Mouse (Mus musculus) kidney, postnatal 14 days (tissue): ENCODE results near the gene Tmem135.
A peak's percentile ranks its signal among the peaks of the same experiment; 100 is the strongest.

ENCODE experiments used
- DNase-seq: peaks from one replicate; pipeline ENCODE4 v3.0.0; 2022; ENCODE audit warnings: mixed read lengths

Tmem135 gene

DNA sequence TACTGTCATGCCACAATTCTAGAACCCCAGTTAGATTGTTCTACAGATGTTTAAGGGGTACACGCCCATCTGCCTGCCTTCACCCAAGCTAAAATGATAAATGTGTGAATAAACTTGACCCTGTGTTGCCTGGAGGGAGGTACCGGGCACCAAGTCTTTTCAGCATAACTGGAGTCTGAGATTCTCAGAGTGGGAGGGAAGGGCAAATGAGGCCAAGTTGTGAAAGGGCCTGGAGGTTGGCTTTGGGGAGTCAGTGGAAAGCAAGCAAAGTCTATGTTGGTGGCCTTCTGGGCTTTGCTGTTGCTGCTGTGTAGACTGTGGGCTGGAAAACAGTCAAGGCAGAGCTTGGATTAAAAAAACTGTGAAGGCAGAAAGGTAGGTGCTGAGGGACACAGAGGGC is 13.7 kb upstream of the Tmem135 start:
- no peak for DNase-seq

- DNase-seq, result no peak
Measured at GRCm38 (mm10) chr7:89416027-89416426, 12.0 kb upstream of the Tmem135 start.

DNA sequence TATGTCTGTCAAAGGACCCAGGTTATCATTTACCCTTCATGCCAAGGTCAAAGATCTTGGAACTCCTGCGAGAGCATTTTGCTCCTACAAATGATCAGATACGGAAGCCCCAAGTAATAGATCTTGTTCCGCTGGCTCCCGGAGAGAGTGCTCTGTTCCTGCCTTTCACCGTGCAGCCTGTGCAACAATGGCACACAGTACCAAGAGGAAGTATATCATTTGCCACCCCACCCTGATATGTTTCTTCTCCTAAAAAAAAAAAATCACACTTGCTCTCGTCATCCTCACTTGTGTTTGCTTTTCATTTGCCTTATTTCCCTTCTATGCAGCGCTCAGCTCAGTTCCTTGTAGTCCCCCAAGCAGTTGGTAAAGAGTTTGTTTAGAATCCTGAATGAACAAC is 8.1 kb upstream of the Tmem135 start:
- DNase-seq, result no peak

DNA sequence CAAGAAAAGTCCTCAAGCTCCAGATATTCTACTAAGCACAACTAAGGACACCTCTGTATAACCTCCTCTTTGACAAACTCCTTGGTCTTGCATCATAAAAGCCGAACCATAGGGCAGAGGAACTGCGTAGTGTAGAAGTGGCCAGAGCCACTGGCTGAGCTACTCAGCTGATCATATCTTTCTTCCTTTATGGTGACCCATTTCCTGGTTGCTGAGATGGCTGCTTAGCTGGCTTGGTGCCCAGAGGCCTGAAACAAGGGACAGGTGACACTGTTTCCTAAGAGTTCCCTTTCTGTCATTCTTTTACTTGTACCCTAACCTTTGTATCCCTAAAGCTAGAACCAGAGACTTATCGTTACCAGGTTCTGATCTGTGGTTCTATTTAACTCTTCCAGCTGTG is 7.3 kb upstream of the Tmem135 start:
- DNase-seq, result peak; percentile 70

- peak; percentile 50 for DNase-seq
Measured at GRCm38 (mm10) chr7:89410294-89410693, 6.3 kb upstream of the Tmem135 start.

DNA sequence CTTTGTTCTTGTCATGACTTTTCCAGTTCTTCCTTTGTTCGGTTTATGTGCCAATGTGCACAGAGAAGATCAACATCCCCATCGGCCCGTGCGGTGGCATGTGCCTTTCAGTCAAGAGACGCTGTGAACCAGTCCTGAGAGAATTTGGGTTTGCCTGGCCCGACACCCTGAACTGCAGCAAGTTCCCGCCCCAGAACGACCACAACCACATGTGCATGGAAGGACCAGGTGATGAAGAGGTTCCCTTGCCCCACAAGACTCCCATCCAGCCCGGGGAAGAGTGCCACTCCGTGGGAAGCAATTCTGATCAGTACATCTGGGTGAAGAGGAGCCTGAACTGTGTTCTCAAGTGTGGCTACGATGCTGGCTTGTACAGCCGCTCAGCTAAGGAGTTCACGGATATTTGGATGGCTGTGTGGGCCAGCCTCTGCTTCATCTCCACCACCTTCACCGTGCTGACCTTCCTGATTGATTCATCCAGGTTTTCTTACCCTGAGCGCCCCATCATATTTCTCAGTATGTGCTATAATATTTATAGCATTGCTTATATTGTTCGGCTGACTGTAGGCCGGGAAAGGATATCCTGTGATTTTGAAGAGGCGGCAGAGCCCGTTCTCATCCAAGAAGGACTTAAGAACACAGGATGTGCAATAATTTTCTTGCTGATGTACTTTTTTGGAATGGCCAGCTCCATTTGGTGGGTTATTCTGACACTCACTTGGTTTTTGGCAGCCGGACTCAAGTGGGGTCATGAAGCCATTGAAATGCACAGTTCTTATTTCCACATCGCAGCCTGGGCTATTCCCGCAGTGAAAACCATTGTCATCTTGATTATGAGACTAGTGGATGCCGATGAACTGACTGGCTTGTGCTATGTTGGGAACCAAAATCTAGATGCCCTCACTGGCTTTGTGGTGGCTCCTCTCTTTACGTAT is 3.3 kb upstream of the Tmem135 start:
- DNase-seq, result peak; percentile 49

DNA sequence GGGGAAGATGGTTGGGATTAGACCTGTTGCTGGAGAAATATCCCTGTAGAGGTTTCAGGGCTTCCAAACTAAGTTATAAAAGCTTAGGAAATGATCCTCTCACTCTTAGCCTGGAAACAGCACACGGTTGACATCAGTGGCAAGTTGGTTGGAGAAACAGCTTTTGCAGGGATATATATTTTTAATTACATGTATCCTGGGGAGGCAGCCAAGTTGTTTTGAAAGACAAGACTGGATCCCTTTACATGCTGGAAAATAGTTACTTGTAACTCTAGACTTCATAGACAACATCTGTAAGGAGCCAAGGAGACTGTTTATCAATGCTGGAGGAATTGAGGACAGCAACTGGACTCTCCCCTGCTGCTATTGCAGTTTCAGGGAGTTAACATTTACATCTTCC is 2.0 kb upstream of the Tmem135 start:
- no peak for DNase-seq

DNA sequence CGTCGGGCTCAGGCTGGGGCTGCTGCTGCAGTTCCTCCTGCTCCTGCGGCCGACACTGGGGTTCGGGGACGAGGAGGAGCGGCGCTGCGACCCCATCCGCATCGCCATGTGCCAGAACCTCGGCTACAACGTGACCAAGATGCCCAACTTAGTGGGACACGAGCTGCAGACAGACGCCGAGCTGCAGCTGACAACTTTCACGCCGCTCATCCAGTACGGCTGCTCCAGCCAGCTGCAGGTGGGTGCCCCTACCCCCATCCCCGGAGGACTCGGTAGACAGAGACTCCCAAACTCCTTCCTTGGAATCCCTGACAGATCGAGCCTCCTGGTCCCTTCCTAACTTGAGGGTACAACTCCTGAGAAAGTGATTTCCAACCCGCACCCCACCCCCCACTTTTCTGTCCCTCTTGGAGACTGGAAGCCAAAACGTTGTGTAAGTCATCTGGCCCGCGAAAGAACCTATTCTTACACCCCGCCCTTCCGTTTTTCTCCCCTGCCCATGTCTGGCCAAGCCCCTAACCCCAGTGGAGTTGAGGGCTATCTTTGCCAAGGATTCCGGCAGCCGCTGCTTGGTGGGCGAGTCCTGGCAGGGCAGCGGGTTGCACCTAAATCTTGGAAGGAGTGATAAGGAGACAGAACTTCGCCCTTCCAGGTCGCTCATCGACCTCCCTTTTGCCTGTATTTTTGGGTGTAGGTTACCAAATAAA is 865 bp upstream of the Tmem135 start:
- peak; percentile 61 for DNase-seq

GRCm38 (mm10) chr7:89403053-89403972 is 709 bp downstream of the Tmem135 start:
- peak; percentile 93 for DNase-seq

GRCm38 (mm10) chr7:89401936-89402335 is 2.1 kb downstream of the Tmem135 start:
- DNase-seq, result peak; percentile 60

DNA sequence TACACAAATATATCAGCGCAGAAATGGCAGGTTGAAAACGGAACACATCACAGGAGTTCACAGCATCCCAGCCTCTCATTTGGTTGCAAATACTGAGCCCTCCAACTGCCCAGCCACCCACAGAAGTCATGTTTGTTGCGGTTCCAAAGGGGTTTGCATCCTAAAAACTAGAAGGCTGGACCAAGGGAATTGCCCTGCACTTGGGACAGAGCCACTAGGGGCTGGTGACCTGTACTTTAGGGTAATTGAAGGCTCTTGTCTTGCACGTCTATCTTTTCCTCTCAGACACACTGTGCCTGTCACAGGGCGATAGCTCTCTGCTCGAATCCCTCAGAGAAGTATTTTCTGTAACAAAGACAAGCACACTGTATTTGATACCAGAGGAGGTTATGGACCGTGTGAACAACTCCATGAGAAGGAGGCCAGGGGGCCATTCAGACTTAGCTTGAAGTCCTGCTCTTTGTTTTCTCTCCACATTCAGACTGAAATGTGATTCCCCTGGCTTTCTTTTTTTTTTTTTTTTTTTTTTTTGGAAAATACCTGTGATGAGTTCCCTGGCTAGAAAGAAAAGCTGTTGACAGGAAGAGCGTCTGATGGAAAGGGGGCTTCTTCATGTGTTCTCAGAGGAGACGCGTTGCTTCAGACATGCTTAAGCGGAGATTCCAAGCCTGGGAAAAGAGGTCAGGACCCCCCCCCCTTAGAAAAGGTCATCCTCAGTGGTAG is 2.7 kb downstream of the Tmem135 start:
- no peak for DNase-seq

- DNase-seq, result no peak
Measured at GRCm38 (mm10) chr7:89400721-89401120, 3.3 kb downstream of the Tmem135 start.

DNA sequence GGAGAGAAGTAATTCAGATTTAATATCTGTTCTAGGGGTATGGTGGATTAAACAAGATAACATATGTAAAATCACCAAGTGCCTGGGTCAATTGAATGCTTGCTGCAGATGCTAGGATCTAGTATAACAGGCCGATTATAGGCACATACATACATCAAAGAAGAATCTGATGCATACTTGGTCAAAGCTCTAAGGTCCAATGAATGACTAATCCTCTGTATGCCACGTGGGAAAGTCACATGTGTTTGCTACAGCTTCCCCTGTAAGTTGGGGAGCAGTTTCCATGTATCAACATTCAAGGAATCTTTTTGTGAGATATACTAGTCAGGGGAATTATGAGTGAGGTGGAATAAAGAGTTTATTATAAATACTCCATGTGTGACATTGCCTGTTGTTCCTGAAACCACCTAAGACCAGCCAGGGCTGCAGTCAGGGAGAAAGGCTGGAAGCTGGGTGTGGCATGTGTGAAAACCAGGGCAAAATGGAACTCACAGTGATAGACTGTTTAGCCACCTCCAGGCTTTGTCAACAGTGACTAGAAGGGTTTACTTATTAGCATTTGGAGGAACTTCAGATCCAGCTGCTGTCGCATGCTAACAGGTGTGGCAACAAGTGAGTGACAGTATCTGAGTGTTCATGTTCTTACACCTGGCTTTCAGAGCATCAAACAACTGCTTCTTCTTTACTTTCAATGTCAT is 6.0 kb downstream of the Tmem135 start:
- no peak for DNase-seq

- DNase-seq, result no peak
Measured at GRCm38 (mm10) chr7:89396386-89396785, 7.6 kb downstream of the Tmem135 start.

DNA sequence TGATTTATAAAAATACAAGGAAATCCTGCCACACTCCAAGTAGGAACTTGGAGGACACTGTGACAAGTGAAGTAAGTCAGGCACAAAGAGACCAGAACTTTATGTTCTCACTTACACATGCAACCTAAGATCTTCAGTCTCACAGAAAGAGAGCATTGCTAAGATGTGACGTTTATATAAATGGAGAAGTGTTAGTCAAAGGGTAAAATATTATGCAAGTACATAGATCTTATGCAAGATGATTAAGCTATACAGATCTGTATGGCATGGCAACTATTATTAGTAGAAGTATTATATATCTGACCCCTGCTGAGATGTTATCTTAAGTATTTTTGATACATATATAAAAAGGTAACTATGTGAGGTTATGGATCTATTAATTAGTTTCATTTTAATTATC is 8.6 kb downstream of the Tmem135 start:
- no peak for DNase-seq

DNA sequence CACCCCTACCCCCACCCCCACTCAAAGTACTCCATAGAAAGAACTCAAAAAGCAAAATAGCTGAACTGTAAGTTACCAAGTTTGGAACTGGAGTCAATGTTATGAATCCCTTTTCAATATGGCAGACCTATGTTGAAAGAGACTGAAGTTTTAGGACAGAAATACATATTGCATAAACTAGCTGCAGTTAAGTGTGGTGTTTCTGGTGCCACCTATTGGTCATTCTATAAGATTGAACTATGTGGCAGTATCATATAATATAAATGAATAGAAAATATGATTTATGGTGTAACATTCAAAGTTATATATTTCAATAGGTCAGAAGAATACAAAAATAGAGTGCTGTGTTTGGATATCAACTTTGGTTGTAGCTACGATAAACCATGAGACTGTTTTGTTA is 11.2 kb downstream of the Tmem135 start:
- no peak for DNase-seq

DNA sequence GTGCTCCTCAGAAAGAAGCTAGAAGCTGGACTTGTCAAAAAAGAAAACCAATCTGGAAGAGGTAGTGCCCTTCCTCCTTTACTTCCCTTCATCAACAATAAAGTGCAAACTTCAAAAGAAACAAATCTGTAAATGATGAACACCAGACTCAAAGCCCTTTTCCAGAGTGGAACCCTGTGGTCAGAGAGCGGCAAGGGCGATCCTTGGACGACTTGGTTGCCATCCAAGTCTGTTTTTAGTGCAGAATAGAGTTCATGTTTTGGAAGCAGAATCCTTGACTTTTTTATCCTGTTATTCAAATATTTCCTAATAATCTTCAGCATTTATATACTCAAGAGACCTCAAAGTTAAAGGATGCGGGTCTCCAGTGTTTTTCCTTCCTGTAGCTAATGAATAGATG is 11.6 kb downstream of the Tmem135 start:
- DNase-seq, result peak; percentile 61

DNA sequence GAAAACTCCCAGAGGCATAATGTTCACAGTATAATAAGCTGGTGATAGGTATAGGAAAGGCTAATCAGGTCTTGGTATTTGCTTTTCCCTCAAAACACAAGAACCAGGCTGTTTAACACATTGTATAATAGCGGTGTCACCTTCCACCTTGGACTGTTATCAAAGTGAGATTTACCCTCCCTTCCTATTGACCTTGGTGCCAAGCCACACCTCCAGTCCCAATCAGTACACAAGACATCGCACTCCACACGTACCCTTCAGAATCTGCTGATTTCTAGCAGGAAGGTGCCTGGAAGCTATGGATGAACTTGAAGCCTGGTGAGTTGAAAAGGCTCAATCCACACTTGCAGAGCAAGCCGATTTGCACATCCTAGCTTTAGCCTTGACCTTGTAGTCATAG is 12.2 kb downstream of the Tmem135 start:
- DNase-seq, result no peak

DNA sequence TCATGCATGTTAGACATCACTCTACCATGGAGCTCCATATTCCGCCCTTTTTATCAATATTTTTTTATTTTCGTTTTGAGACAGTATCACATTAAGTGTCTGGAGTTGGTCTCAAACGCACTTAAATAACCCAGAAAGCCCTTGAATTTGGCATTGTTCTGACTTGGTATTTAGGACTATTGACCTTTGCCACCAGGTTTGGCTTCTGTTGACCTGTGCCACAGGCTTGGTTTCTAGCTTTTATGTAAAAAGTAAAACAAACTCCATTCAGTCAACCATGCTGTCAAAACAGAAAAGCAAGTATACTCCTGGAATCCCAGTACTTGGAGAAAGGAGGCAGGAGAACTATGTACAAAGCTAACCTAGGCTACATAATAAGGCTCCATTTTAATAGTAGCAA is 12.7 kb downstream of the Tmem135 start:
- no peak for DNase-seq

DNA sequence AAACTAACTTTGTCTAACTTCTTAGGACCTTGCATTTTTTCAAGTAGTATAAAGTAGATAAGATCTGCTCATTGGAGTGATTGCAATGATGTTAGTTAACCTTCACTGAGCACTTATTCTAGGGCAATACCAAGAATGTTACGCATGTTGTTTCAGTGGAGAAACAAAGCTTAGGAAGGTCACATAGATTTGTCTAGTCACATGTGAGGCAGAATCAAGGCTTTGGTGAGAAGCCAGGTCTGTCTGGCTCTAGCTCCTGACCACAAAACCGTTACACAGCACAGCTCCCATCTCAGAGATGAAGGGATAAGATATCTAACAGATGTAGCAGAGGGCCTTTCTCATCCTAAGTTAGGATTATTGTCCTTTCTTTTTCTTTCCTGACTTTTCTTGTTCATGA is 13.4 kb downstream of the Tmem135 start:
- DNase-seq, result no peak

GRCm38 (mm10) chr7:89388981-89389380 is 15.0 kb downstream of the Tmem135 start:
- DNase-seq, result no peak

- DNase-seq, result no peak
Measured at GRCm38 (mm10) chr7:89382892-89383291, 21.1 kb downstream of the Tmem135 start.
